Mouse (Mus musculus) MEL (cell line): ENCODE measurements around the gene Cpt2.

Source experiments
- CTCF ChIP-seq, 3 experiments: IDR thresholded peaks in 2 of 3; conservative IDR thresholded peaks in 1 of 3; 2 replicates each; pipeline ENCODE4 v1.5.1; 2011 to 2012; ENCODE audit warnings: low read length in 3 of 3, low read depth in 2 of 3, mild to moderate bottlenecking in 2 of 3, improper control_type of control experiment in 1 of 3, inconsistent platforms in 1 of 3, mixed read lengths in 1 of 3, moderate library complexity in 1 of 3; ENCODE audit not compliant: control insufficient read depth in 1 of 3, insufficient read depth in 1 of 3, poor library complexity in 1 of 3, severe bottlenecking in 1 of 3
- E2F4 ChIP-seq: IDR thresholded peaks from 2 replicates; pipeline ENCODE4 v1.6.1; 2011; ENCODE audit warnings: low read depth, low read length, improper control_type of control experiment, borderline replicate concordance
- EP300 ChIP-seq, 2 experiments: IDR thresholded peaks; 2 replicates each; pipeline ENCODE4 v1.6.1; 2011; ENCODE audit warnings: improper control_type of control experiment in 2 of 2, low read length in 2 of 2, low read depth in 1 of 2, mild to moderate bottlenecking in 1 of 2
- GATA1 ChIP-seq: IDR thresholded peaks from 2 replicates; pipeline ENCODE4 v1.6.1; 2011; ENCODE audit warnings: low read depth, low read length, improper control_type of control experiment
- JUND ChIP-seq: IDR thresholded peaks from 2 replicates; pipeline ENCODE4 v1.6.1; 2011; ENCODE audit warnings: low read depth, mild to moderate bottlenecking, improper control_type of control experiment, low read length
- POLR2A ChIP-seq, 2 experiments: IDR thresholded peaks; 2 replicates each; pipeline ENCODE4 v1.6.1; 2011 to 2012; ENCODE audit warnings: low read length in 2 of 2, mild to moderate bottlenecking in 2 of 2, control low read depth in 1 of 2, improper control_type of control experiment in 1 of 2, low read depth in 1 of 2, moderate library complexity in 1 of 2; ENCODE audit not compliant: control insufficient read depth in 1 of 2, insufficient read depth in 1 of 2, poor library complexity in 1 of 2
- POLR2AphosphoS2 ChIP-seq: IDR thresholded peaks from 2 replicates; pipeline ENCODE4 v1.6.1; 2011; ENCODE audit warnings: low read length, improper control_type of control experiment
- RCOR1 ChIP-seq: IDR thresholded peaks from 2 replicates; pipeline ENCODE4 v1.6.1; 2012; ENCODE audit warnings: low read depth, mild to moderate bottlenecking, inconsistent platforms, low read length, improper control_type of control experiment
- SIN3A ChIP-seq: IDR thresholded peaks from 2 replicates; pipeline ENCODE4 v1.6.1; 2012; ENCODE audit warnings: low read length, improper control_type of control experiment, inconsistent platforms
- SMC3 ChIP-seq: IDR thresholded peaks from 2 replicates; pipeline ENCODE4 v1.6.1; 2011; ENCODE audit warnings: low read depth, low read length, improper control_type of control experiment
- TAL1 ChIP-seq: IDR thresholded peaks from 2 replicates; pipeline ENCODE4 v1.6.1; 2012; ENCODE audit warnings: mild to moderate bottlenecking, inconsistent platforms, low read length, moderate library complexity, mixed read lengths
- UBTF ChIP-seq: IDR thresholded peaks from 2 replicates; pipeline ENCODE4 v1.6.1; 2012; ENCODE audit warnings: low read depth, mild to moderate bottlenecking, inconsistent platforms, low read length, improper control_type of control experiment, moderate library complexity, borderline replicate concordance; ENCODE audit not compliant: insufficient read depth
- USF1 ChIP-seq: IDR thresholded peaks from 2 replicates; pipeline ENCODE4 v1.6.1; 2014; ENCODE audit warnings: low read depth, mild to moderate bottlenecking, inconsistent platforms, low read length, improper control_type of control experiment, moderate library complexity

- TF ChIP-seq CTCF (IDR thresholded peaks at IDR 0.05 in 2 of 3, conservative IDR thresholded peaks at IDR 0.05 in 1 of 3; ENCODE audit: control insufficient read depth in 1 of 3, insufficient read depth in 1 of 3, low read depth in 2 of 3, low read length in 3 of 3, poor library complexity in 1 of 3, severe bottlenecking in 1 of 3) (no peak), POLR2A (IDR thresholded peaks at IDR 0.05; ENCODE audit: control insufficient read depth in 1 of 2, insufficient read depth in 1 of 2, low read depth in 1 of 2, low read length in 2 of 2, poor library complexity in 1 of 2) (no peak), SIN3A (no peak), GATA1 (no peak), UBTF (no peak), TAL1 (no peak), E2F4 (no peak), USF1 (no peak), POLR2AphosphoS2 (no peak), EP300 (IDR thresholded peaks at IDR 0.05; ENCODE audit: low read depth in 1 of 2, low read length in 2 of 2) (no peak), JUND (no peak), SMC3 (no peak), RCOR1 (no peak)
Observed at GRCm38 (mm10) chr4:107899211-107899927, 24.0 kb downstream of the Cpt2 start.
